Mouse (Mus musculus) retina, postnatal 7 days (tissue): ENCODE data around the gene Mrps9.

Source experiments
- DNase-seq: peaks from one replicate; pipeline ENCODE4 v3.0.0-alpha.2; 2012; ENCODE audit warnings: low read depth, low spot score

Mrps9 gene

DNA sequence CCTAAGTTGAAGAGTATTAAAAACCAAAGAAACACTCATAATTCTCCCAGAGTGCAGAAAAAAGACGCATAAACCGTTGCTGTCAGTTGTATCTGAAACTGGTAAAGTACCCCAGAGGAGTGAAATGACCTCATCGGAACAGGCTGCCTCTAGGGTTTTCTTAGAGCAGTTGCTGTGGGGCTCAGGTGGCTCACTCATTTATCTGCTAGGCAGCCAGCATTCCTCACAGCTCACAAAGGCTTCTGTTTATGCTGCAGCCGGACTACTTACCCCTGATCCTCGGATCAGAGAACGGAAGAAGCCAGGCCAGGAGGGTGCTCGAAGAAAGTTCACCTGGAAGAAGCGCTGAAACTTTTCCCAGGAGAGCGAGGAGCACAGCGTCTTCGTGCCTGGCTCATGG, 54.1 kb downstream of the Mrps9 start:
- no peak for DNase-seq

DNA sequence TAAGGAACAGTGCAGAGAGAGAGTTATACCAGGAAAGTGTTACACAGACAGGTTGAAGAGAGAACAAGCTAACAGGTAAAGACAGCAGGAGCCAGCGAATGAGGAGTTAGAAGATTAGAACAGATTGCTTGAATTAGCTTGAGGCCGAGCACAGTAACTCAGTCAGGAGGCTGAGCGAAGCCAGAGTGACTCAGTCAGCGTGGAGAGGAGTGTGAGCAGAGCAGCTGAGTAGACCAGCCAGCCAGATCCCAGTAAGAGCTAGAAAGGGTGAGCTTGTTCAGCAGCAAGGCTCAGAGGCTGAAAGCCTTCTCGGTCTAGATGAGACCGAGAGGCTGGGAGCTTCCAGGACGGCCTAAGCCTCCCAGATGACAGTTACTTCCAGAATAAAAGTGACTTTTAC, 55.7 kb downstream of the Mrps9 start:
- no peak for DNase-seq

DNA sequence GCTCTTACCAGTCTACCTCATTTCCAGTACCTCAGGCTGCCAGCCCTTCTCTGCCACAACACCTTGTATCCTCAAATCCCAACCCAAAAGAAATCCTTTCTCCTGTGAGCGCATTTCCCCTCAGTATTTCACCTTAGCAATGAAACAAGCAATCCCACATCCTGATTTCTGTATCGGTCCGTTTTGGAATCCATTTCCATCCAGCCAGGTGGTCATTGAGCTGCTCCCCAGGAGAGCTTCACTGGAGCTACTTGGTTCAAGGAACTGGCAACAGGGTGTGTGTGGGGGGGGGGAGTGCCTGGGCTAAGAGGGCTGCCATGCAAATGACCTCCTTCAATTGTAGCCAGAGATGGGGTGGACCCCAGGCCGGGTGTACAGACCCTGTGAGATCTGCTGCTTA, 56.1 kb downstream of the Mrps9 start:
- no peak for DNase-seq

DNA sequence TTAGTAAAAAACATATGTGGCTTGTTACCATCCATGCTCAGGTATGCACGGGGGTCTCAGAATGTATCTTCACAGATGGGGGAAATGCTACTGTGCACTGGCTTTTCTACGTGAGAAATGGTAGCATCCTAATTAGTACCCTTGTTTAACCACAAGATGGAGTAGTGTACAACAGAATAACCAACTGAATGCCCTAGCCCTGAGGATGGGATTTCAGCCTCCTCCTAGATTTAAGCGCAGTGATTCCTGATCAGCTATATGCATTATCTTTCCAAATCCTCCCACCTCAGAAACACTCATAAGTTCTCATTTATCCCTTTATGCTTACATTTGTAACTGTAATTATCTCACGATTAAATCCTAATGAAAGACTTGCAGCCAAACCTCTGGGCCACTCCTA, 64.0 kb downstream of the Mrps9 start:
- peak; percentile 40 for DNase-seq

DNA sequence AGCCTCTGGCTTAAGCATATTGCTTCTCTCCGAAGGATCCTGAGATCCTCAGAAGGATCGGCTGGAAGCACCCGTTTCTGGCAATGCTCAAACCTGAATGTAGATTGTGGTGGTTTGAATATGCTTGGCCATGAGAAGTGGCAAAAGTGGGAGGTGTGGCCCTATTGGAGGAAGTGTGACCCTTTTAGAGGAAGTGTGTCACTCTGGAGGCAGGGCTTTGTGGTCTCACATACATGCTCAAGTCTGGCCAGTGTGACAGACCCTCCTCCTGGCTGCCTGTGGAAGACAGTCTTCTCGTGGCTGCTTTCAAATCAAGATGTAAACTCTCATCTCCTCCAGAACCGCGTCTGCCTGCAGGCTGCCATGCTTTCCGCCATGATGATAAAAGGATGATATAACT, 65.7 kb downstream of the Mrps9 start:
- DNase-seq = no peak

DNA sequence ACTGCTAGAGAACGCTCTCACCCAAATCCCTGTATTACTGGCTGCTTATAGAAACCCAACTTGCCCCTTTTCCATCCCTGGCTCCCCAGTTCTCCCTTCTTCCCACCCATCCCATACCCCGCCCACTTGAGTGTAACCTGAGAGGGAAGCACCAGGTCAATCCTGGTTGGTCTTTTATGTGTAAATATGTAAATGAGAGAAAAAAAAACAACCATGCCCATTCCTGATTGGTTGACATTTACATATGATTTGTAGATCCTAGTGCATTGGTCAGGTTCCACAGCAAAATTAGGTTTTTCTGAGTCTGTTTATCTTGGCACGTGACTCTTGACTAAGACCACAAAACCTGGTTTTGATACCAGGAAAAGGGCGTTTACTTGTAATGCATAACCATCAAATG, 66.9 kb downstream of the Mrps9 start:
- DNase-seq = no peak

DNA sequence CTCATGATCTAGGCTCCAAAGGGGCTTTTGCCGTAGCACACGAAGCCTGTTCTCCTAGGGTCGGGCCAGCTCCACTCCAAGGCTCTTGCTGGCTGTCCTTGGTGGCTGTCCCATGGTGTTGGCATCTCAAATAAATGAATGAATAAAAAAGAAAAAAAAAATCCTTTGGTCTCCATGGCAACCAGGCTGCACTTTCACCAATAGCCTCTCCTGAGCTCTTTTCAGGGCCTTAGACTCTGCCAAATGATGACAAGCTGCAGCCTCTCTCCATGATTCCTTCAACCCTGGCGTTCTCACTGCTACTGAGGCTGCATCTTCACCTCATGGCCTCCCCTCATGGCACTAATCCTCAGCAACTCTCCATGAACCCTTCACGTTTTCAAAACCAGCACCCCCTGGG, 72.9 kb downstream of the Mrps9 start:
- no peak for DNase-seq

DNA sequence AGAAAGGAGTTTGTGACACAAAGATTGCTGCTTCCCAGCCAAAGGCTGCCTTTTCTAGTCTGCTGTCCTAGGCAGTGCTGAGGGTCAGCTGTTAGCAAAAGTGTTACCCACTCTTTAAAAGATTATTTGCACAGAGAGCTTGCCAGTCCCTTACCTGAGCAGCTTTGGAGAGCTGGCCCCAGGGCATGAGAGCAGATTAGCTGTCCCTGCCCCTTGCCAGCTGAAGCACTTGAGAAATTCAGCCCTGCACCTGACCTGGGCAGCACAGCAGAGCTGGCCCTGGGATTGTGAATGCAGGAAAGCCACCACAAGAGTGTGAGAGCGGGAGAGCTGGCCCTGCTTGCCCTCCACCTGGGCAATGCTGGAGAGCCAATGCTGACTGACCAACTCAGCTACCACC, 82.6 kb downstream of the Mrps9 start:
- no peak for DNase-seq

DNA sequence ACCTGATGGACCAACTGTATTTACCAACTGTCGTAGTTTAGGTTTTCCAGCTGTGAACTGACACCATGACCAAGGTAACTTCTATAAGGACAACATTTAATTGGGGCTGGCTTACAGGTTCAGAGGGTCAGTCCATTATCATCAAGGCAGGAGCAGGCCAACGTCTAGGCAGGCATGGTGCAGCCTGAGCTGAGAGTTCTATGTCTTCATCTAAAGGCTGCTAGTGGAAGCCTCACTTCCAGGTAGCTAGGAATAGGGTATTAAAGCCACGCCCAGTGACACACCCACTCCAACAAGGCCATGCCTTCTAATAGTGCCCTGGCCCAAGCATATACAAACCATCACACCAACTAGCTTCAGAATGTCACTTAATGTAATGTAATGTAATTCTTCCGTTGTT, 97.5 kb downstream of the Mrps9 start:
- no peak for DNase-seq

DNA sequence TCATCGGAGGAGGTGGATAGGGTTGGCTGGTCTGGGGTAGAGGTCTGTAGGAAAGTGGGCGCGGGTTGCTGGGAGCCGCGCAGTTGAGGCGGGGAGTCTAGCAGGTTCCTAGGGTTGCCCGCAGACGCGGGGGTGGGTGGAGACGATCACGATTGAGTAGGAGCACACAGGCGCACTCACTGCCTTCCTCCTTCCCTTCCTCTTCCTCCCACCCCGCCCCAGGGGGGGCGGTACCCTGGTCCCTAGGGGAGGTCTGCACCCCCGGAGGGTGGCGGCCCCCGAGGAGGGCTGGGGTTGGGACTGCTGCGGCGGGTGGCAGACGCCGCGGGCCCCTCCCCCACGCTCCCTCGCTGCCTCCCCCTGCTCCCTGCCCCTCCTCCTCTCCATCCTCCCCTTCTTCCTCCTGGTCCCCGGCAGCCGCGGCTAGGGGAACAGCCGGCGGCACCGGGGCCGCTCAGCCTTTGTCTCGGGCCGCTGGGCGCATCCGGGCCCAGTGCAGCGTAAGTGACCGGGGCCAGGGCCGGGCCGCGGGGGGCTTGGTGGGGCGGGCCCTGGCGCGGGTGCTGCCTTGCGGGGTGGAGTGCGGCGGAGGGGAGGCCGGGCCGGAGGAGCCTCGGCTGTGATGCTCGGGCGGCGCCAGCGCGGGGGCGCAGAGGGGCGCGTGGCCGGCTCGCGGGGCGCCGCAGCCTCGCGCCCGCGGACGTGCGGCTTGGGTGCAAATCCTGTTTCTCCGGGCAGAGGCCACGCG, 101.9 kb downstream of the Mrps9 start, which contains the start of gene Gpr45:
Gene Gpr45, plus strand, starts transcription at position 139 of the 748 bp plus-strand sequence.
- DNase-seq = peak; percentile 30

DNA sequence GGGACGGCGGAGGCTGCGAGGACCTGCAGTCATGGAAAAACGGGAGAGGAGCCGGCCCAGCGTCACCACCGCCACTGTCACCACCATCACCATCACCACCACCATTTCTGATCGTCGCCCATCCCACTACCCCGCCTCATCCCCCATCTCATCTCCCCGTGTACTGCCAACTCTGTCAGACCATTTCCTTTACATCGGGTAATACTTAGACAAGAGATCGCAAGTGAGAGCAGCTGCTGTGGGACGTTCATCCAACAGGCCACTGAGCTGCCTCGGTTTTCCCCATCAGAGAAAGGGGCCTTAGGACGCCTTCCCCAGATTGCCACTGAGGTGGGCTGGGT, 102.4 kb downstream of the Mrps9 start:
- DNase-seq = no peak
